Mouse (Mus musculus) embryo, embryonic 11 days (tissue): ENCODE measurements at regions not wholly inside any gene's neighbourhood (a gene's known extent, or its start where the extent isn't known, plus 50 kb on each side); places are given as distances from the start of the nearest gene placed in this dataset.

Experiments used
- DNase-seq: peaks from one replicate; pipeline ENCODE4 v3.0.0-alpha.2; 2015

DNA sequence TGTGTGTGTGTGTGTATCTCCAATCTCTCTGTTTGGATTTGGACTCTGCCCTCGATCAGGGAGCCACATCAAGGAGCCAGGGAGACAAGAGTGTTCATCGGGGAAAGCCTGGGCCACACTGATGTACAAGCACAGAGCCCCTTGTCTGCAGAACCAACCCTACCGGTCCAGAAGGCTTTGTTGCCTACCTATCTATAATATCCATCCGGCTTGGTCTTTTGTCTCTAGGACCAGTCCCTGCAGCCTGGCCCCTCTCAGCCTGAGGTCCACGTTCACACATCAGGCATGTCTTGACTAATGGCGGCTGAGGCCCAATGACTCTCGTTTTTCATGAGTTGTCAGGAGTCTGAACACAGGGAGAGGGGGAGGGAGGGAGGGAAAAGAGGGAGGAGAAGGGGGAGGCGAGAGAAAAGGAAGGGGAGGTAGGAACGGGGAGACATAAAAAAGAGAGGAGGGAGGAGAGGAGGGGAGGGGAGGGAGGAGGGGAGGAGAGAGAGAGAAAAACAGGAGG is 64.7 kb downstream of the Cmpk2 start:
- peak; percentile 82 for DNase-seq

DNA sequence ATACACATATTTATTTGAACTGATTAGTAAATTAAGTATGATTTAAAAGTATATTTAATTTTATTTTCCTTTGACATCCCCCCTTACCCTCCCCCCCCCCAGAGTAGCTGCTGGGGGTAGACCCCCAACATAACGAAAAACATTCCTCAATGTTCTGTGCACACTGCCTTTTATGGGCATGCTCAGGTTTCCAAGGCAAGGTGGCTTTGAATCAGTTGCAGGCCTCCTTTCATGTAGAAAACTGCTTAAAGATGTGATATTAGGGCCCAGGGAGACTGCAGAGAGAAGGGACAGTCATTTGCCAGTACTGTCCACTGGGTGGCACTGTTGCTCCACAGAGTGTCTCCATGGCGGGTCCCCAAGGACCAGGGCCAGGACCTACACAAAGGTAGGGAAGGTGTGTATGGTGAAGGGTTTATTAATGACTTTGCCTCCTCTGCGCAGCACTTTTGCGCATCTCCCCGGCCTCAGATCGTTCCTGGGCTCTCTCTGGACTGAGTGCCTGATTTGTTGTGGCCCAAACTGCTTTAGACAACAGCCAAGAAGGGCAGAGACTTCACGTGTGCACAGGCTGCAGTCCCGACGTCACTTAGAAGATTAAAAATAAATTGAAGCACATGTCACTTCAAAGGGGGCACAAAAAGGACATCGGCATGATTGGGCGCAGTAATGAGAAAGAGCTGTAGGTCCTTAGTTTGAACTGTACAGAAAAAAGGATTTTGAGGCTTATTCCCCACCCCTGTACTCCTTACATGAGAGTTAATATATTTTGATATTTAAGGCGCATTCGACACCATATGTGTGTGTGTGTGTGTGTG is 64.0 kb downstream of the Cmpk2 start:
- DNase-seq: peak; percentile 91

DNA sequence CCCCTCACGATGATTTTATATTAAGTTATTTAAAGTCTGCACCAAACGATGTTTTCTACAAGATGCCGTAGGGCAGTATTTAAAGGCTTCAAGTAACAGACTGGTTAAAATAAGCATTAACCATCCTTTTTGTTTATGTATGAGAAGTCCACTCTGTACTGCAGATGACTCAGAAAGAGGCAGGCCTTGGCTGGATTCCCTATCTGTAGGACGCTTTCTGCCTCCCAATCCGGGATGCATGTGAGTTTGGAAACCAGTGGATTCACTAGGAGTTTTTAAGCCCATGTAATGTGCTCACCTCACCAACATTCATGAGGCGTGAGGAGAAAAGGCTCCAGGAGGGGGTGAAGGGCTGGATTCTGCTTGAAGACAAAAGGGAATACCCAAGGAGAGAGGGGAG is 63.1 kb downstream of the Cmpk2 start:
- no peak for DNase-seq
